Mouse (Mus musculus): ENCODE measurements around the gene Tor4a.

GRCm38 (mm10) chr2:25241438-25241775, 44.7 kb upstream of the Tor4a start:
- no peak for TF ChIP-seq CTCF (IDR thresholded peaks at IDR 0.05; ENCODE audit: borderline replicate concordance, extremely low read depth, insufficient read depth, insufficient read length)
- TF ChIP-seq POLR2A (IDR thresholded peaks at IDR 0.05; ENCODE audit: borderline replicate concordance, extremely low read depth, insufficient read depth, insufficient read length, poor library complexity, severe bottlenecking) = no peak
